Mouse (Mus musculus) adrenal gland, postnatal 4 days (tissue): ENCODE measurements around the gene Mettl13. TPM values are rescaled to one million over a fixed set of nuclear protein-coding genes. Genes with fewer than 3 reads are reported as not detected.
A peak's percentile ranks its signal among the peaks of the same experiment; 100 is the strongest.

ENCODE experiments used
- DNase-seq, 2 experiments: peaks; one replicate each; pipeline ENCODE4 v3.0.0; 2021 to 2022; ENCODE audit warnings: low spot score in 2 of 2, mixed read lengths in 2 of 2
- total RNA-seq, 2 experiments: library from RNA; stranded (reverse); gene quantifications; 2 replicates each; pipeline ENCODE4 v1.2.3; 2021

Gene Mettl13
- total RNA-seq, 2 experiments from 2014 or later, result 18.5 to 20.3 TPM

GRCm38 (mm10) chr1:162533766-162534560 lies 14.4 kb downstream of the Mettl13 start:
- no peak for DNase-seq

- no peak for DNase-seq
Observed at GRCm38 (mm10) chr1:162532330-162532729, 16.0 kb downstream of the Mettl13 start.

- no peak for DNase-seq
Observed at GRCm38 (mm10) chr1:162531584-162531983, 16.8 kb downstream of the Mettl13 start.

- no peak for DNase-seq
Observed at GRCm38 (mm10) chr1:162530666-162531065, 17.7 kb downstream of the Mettl13 start.

- DNase-seq, result no peak
Observed at GRCm38 (mm10) chr1:162529651-162530050, 18.7 kb downstream of the Mettl13 start.

GRCm38 (mm10) chr1:162515116-162515515 lies 33.2 kb downstream of the Mettl13 start:
- no peak for DNase-seq

GRCm38 (mm10) chr1:162510013-162510356 lies 38.4 kb downstream of the Mettl13 start:
- no peak for DNase-seq

- peak in 1 of 2 experiments; percentile 18 for DNase-seq
Observed at GRCm38 (mm10) chr1:162509329-162510012, 38.9 kb downstream of the Mettl13 start.

- no peak for DNase-seq
Observed at GRCm38 (mm10) chr1:162508211-162509005, 39.9 kb downstream of the Mettl13 start.

GRCm38 (mm10) chr1:162506516-162506915 lies 41.8 kb downstream of the Mettl13 start:
- DNase-seq, result no peak

GRCm38 (mm10) chr1:162505649-162506048 lies 42.7 kb downstream of the Mettl13 start:
- no peak for DNase-seq

Other genes starting within 250 kb of the Mettl13 start
- 10 to 100 TPM; 14.1 to 15.6 TPM for gene Dnm3, start 70.5 kb downstream of the Mettl13 start, total RNA-seq
- gene Vamp4, start 22.0 kb upstream of the Mettl13 start, total RNA-seq, result 10 to 100 TPM; 40.8 to 42.1 TPM
- 1 to 10 TPM in 1 of 2 experiments, under 1 TPM in 1; 0.71 to 1.1 TPM for gene Myoc, start 90.6 kb upstream of the Mettl13 start, total RNA-seq
- gene Myocos, start 109.7 kb upstream of the Mettl13 start, total RNA-seq, result not detected
- 100 to 1,000 TPM; 197 to 223 TPM for gene Prrc2c, start 192.0 kb upstream of the Mettl13 start, total RNA-seq